Mouse (Mus musculus): ENCODE measurements at regions not wholly inside any gene's neighbourhood (a gene's known extent, or its start where the extent isn't known, plus 50 kb on each side); places are given as distances from the start of the nearest gene placed in this dataset.

- DNase-seq, result no peak
- intact Hi-C loops (cut with DNase I), result no loop called here
Observed at GRCm38 (mm10) chr2:19148812-19149211, 50.3 kb upstream of the Armc3 start.

Measured in heart, postnatal 36 days (tissue).